Mouse (Mus musculus) heart, embryonic 11.5 days (tissue): Measurements from ENCODE around the gene Fbxl3. TPM values are rescaled to one million over a fixed set of nuclear protein-coding genes. Genes with fewer than 3 reads are reported as not detected.

Experiments used
- ATAC-seq: fragments of 200-750 bp; cut with Nextera tagmentation; replicated peaks from 2 replicates; pipeline ENCODE4 v1.8.0; 2017; ENCODE audit warnings: moderate library complexity; ENCODE audit not compliant: insufficient number of reproducible peaks, low FRiP score, low TSS enrichment
- H3K27ac ChIP-seq: fragments of 300-500 bp; sonication (generic); 2 replicates; pipeline ENCODE4 v1.5.1; 2014; ENCODE audit warnings: mild to moderate bottlenecking, low read depth, low read length
- H3K27me3 ChIP-seq: fragments of 300-500 bp; sonication (generic); 2 replicates; pipeline ENCODE4 v1.6.1; 2014; ENCODE audit warnings: mild to moderate bottlenecking, low read length, mixed read lengths; ENCODE audit not compliant: control insufficient read depth, insufficient read depth
- H3K36me3 ChIP-seq: fragments of 300-500 bp; sonication (generic); 2 replicates; pipeline ENCODE4 v1.6.1; 2014; ENCODE audit warnings: mild to moderate bottlenecking, low read length, moderate library complexity, mixed read lengths; ENCODE audit not compliant: control insufficient read depth, insufficient read depth
- H3K4me1 ChIP-seq: fragments of 300-500 bp; sonication (generic); 2 replicates; pipeline ENCODE4 v1.6.1; 2014; ENCODE audit warnings: low read length; ENCODE audit not compliant: control insufficient read depth, insufficient read depth
- H3K4me2 ChIP-seq: fragments of 300-500 bp; sonication (generic); 2 replicates; pipeline ENCODE4 v1.6.1; 2014; ENCODE audit warnings: mild to moderate bottlenecking, moderate library complexity
- H3K4me3 ChIP-seq: fragments of 300-500 bp; sonication (generic); 2 replicates; pipeline ENCODE4 v1.5.1; 2014; ENCODE audit warnings: low read depth, low read length
- H3K9ac ChIP-seq: fragments of 300-500 bp; sonication (generic); 2 replicates; pipeline ENCODE4 v1.6.1; 2014; ENCODE audit warnings: mild to moderate bottlenecking, low read depth, low read length, moderate library complexity
- H3K9me3 ChIP-seq: fragments of 300-500 bp; sonication (generic); replicated peaks from 2 replicates; pipeline ENCODE4 v1.6.1; 2016; ENCODE audit warnings: low read length; ENCODE audit not compliant: control insufficient read depth
- WGBS: fragments of 180-500 bp; shearing (Covaris S2); extraction: QIAGEN DNeasy Blood & Tissue Kit; methylation state at CpG from one replicate; pipeline ENCODE4 v1.1.7; 2014; ENCODE audit not compliant: insufficient replicate concordance; 5-methylcytosine and 5-hydroxymethylcytosine counted together
- polyA plus RNA-seq: library from polyadenylated mRNA; unstranded; fragments of >200 nt; fragmentation: Nextera tagmentation; extraction: Ambion mirVana; gene quantifications from 2 replicates; pipeline ENCODE4 v1.2.1, GENCODE M21; 2014

Gene Fbxl3
- polyA plus RNA-seq: 23.0 and 27.2 TPM in 2 replicates

DNA sequence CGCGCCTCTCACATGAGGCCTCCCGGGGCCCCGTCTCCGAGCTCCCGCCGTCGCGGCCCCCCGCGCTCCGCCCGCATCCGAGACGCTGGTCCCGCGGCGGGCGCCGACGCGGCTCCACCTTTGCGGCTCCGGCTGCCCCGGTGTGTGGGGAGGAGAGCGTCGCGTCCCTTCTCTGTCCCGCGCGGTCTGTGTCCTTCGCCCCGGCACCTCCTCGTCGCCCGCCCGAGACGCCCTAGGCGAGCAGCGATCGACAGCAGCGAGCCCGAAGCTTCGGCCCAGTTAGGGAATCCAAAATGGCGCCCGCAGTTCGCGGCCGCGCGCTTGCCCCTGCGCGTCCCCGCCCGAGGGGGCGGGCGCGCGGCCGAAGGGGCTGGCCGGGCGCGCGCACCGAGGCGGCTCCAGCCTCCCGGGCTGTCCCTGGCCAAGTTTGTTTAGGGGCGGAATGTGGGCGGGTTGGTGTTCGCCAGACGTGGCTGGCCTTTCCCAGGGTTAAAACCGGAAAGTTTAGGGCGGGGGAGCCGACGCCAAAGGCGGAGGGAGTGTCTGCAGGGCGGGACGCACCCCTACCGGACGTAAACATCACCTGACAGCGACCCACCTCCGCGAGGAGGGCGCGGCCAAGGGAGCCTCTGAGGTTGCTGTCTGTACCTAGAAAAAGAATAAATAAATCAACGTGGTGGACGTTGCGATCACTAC, at the start of gene Fbxl3:
TSS of gene Fbxl3 (minus strand) at position 329 of the 696 bp plus-strand sequence.
- Histone ChIP-seq H3K4me3 (peak within 1 kb of the TSS; percentile 92), H3K4me1 (no peaks in the 10 kb centered on the region), H3K27ac (peak within 1 kb of the TSS; percentile 100), H3K36me3 (0 out of 2 replicates have a peak, but pooled peaks cover 2% of the 10 kb centered on the region), H3K9ac (peak within 1 kb of the TSS; percentile 100), H3K9me3 (no peaks in the 10 kb centered on the region), H3K27me3 (no peaks in the 10 kb centered on the region), H3K4me2 (peak within 1 kb of the TSS; percentile 77)
- peak; percentile 91 for ATAC-seq
- under 1% methylated on average over 76 of the region's 88 CpGs for WGBS

DNA sequence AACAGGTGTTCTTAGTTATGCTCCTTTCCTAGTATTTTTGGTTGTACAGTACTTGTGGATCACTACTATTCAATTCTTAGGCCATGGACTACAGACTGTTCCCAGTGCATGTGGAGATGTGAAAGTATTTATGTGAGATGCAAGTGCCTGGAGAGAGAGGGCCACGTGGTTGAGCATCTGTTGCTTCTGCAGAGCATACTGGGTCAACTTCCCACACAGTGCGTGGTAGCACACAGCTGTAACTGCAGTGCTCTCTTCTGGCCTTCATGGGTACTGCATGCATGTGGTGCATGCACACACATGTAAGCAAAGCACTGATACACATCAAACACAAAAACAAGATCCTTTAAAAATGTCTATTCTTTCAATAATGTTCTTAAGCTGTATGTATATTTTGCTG, 32.6 kb upstream of the Fbxl3 start:
- Histone ChIP-seq H3K4me1 (no peaks in the 10 kb centered on the region), H3K9me3 (no peaks in the 10 kb centered on the region), H3K4me3 (no peak overlapping the region), H3K9ac (no peak overlapping the region), H3K27me3 (no peaks in the 10 kb centered on the region), H3K36me3 (peaks cover 19% of the 10 kb centered on the region), H3K4me2 (no peak overlapping the region), H3K27ac (no peak overlapping the region)
- WGBS: 66% methylated on average over 2 of the region's 2 CpGs
- no peak for ATAC-seq

GRCm38 (mm10) chr14:103125756-103126155, 26.4 kb upstream of the Fbxl3 start:
- WGBS: 88% methylated on average over 6 of the region's 6 CpGs
- H3K9me3 ChIP-seq: no peaks in the 10 kb centered on the region
- no peak overlapping the region for H3K4me2 ChIP-seq
- H3K36me3 ChIP-seq: peaks cover 13% of the 10 kb centered on the region
- no peak overlapping the region for H3K4me3 ChIP-seq
- no peaks in the 10 kb centered on the region for H3K27me3 ChIP-seq
- H3K4me1 ChIP-seq: no peaks in the 10 kb centered on the region
- H3K27ac ChIP-seq: no peak overlapping the region
- no peak overlapping the region for H3K9ac ChIP-seq
- ATAC-seq: no peak

- no peak for ATAC-seq
- Histone ChIP-seq H3K4me3 (no peak overlapping the region), H3K4me2 (no peak overlapping the region), H3K36me3 (peaks cover 24% of the 10 kb centered on the region), H3K4me1 (no peaks in the 10 kb centered on the region), H3K27me3 (no peaks in the 10 kb centered on the region), H3K9ac (no peak overlapping the region), H3K9me3 (no peaks in the 10 kb centered on the region), H3K27ac (no peak overlapping the region)
- WGBS: 91% methylated on average over 3 of the region's 3 CpGs
Measured at GRCm38 (mm10) chr14:103114994-103115670, 15.8 kb upstream of the Fbxl3 start.

GRCm38 (mm10) chr14:103112606-103113363, 13.4 kb upstream of the Fbxl3 start:
- H3K4me3 ChIP-seq: no peak overlapping the region
- H3K4me1 ChIP-seq: no peaks in the 10 kb centered on the region
- 89% methylated on average over 3 of the region's 3 CpGs for WGBS
- H3K9ac ChIP-seq: no peak overlapping the region
- H3K9me3 ChIP-seq: no peaks in the 10 kb centered on the region
- H3K27me3 ChIP-seq: no peaks in the 10 kb centered on the region
- no peak overlapping the region for H3K4me2 ChIP-seq
- H3K27ac ChIP-seq: no peak overlapping the region
- ATAC-seq: no peak
- peaks cover 15% of the 10 kb centered on the region for H3K36me3 ChIP-seq

DNA sequence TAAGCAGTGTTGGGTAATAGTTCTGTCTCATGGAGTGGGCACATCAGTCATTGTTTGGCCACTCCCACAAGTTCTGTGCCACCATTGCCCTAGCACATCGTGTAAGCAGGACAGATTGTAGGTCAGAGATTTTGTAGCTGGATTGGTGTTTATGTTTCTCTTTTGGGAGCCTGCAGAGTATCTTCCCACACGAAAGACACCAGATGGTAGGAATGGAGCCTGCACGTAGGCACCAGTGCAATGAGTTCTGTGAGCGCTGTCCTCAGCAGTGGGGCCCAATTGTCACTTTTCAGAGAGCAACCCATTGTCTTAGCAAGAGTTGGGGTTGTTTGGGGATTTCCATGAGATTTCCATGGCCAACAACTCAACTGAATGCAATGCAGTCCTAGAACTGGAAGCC, 10.6 kb upstream of the Fbxl3 start:
- Histone ChIP-seq H3K27ac (no peak overlapping the region), H3K4me3 (no peak overlapping the region), H3K27me3 (no peaks in the 10 kb centered on the region), H3K4me1 (no peaks in the 10 kb centered on the region), H3K4me2 (no peak overlapping the region), H3K36me3 (peaks cover 5% of the 10 kb centered on the region; the same call in 1 of the 2 replicates), H3K9ac (no peak overlapping the region), H3K9me3 (no peaks in the 10 kb centered on the region)
- WGBS: 89% methylated on average over 4 of the region's 4 CpGs
- no peak for ATAC-seq

DNA sequence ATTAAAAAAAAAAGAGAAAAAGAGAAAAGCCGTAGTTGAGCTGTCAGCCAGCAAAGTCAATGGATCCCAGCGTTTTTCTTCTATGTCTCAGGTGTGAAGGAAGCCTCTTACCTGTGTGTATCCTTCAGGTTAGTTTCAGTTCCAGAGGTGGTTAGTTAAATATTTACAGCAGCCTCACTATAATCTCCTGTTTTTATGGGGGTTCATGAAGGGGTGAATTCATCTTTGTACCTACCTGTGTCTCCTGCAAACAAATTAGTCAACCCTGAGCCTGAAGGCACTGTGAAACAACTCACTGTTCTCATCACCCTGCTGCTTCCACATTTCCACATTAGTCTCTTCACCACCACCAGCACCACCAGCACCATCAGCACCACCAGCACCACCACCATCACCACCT, 6.9 kb upstream of the Fbxl3 start:
- no peak overlapping the region for H3K9ac ChIP-seq
- no peaks in the 10 kb centered on the region for H3K36me3 ChIP-seq
- no peaks in the 10 kb centered on the region for H3K4me1 ChIP-seq
- 84% methylated on average over 2 of the region's 2 CpGs for WGBS
- no peaks in the 10 kb centered on the region for H3K9me3 ChIP-seq
- no peak for ATAC-seq
- no peak overlapping the region for H3K4me3 ChIP-seq
- no peak overlapping the region for H3K4me2 ChIP-seq
- H3K27ac ChIP-seq: no peak overlapping the region
- no peaks in the 10 kb centered on the region for H3K27me3 ChIP-seq

GRCm38 (mm10) chr14:103102731-103103335, 3.5 kb upstream of the Fbxl3 start:
- Histone ChIP-seq H3K27ac (no peak overlapping the region), H3K27me3 (no peaks in the 10 kb centered on the region), H3K9me3 (no peaks in the 10 kb centered on the region), H3K4me1 (no peaks in the 10 kb centered on the region), H3K36me3 (no peaks in the 10 kb centered on the region), H3K4me3 (no peak overlapping the region), H3K9ac (no peak overlapping the region), H3K4me2 (no peak overlapping the region)
- no peak for ATAC-seq
- 76% methylated on average over 10 of the region's 10 CpGs for WGBS
